Mouse (Mus musculus): Measurements from ENCODE around the gene Csnk1g1.

- TF ChIP-seq POLR2A (IDR thresholded peaks at IDR 0.05; ENCODE audit: borderline replicate concordance, extremely low read depth, insufficient read depth, insufficient read length, poor library complexity, severe bottlenecking) (no peak), CTCF (IDR thresholded peaks at IDR 0.05; ENCODE audit: borderline replicate concordance, extremely low read depth, insufficient read depth, insufficient read length) (no peak)
Measured at GRCm38 (mm10) chr9:66078072-66078471, 169.3 kb downstream of the Csnk1g1 start.
